Mouse (Mus musculus) kidney, adult 11 months (tissue): ENCODE results near the gene Pcyt1b.
A peak's percentile ranks its signal among the peaks of the same experiment; 100 is the strongest.

ENCODE experiments used
- DNase-seq: peaks from one replicate; pipeline ENCODE4 v3.0.0; 2022

Gene Pcyt1b

DNA sequence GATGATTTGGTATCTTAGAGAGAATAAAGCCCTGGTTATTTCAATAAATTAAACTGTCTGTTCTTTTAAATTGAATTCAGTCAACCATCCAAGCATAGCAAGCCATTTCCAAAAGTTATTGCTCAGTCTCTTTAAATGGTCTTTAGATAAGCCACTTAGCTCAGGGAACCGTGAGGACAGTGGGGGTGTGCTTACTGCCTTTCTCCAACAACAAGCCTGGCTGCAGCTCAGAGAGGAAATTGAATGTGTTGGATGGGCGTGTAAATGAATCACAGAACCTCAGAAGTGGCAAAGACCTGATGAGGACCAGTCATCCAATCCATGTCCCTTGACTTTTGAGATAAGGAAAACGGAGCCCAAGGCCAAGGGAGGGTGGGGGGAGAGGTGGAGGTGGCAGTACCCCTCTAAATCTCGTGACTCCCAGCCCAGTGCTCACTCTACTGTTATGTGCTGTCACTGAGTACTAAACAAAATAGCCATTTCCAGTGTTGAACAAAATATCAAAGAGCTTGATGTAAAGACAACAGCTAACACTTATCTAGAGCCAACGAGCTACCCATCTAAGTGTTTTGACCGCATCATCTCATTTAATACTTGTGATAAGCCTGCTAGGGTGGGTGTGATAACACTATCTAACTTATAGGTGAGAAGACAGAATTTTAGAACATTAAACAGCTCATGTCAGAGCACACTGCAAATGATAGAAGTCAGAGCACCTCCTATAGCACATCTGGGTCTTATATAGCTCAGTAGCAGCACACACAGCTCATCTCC lies 78.5 kb downstream of the Pcyt1b start:
- no peak for DNase-seq

DNA sequence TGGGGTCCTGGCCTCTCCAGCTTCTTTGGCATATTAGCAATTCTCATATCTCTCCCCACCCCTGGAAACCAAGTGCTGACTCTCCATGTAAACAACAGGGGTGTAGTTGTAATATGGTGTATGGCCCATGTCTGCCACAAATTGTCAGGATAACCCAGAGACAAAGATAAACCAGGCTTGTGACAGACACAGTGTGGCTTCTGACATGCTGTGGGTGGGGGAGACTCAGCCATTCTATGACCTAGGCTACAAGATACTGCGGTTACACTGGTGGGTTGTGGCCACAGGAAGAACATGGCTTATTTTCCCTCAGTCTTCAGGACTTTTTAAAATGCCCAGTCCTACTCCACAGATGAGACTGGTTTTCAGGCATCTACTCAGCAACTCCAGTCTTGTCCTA lies 94.5 kb downstream of the Pcyt1b start:
- DNase-seq, result no peak

DNA sequence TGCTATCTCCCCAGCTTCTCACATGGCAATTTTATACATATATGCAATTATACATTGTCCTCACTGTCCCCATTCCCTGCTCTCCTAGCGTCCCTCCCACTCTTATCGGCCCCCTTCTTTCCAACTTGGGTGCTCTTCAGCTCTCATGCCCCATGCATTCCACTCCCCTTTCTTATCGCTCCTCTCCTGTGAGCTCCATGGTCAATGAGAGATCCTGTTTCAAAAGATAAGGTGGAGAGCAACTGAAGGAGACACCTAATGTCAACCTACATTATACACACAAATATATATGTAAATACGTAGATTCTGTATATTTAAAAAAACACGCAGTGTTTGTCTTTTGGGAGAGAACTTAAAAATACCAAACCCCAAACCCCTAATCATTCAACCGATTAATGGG lies 95.9 kb downstream of the Pcyt1b start:
- DNase-seq, result no peak

DNA sequence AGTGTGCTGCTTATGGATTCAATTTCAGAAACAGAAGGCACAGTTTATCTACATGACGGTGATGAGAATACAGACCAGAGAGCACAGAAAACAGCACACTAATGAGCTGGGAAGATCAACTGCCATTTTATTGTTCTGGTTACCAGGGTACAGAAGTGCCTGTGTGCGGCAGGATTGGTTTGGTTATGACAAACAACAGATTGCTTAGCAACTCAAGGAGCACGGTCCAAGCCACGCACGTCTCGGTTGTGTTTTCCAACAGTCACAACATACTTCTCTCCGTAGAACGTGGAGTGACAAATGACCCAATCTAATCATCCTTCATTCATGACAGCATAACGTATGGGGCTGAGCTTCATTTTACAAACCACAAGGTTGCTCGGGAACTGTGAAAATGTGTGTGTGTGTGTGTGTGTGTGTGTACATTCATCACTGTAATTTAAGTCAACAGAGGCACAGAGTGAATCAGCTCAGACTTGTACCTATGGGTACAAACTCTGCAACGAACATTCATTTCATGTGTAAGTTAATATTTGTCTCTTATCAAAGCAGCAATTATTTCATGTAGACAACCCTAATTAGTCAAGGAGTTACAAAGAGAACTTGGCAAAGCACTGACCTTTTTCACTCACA lies 100.7 kb downstream of the Pcyt1b start:
- DNase-seq, result no peak

DNA sequence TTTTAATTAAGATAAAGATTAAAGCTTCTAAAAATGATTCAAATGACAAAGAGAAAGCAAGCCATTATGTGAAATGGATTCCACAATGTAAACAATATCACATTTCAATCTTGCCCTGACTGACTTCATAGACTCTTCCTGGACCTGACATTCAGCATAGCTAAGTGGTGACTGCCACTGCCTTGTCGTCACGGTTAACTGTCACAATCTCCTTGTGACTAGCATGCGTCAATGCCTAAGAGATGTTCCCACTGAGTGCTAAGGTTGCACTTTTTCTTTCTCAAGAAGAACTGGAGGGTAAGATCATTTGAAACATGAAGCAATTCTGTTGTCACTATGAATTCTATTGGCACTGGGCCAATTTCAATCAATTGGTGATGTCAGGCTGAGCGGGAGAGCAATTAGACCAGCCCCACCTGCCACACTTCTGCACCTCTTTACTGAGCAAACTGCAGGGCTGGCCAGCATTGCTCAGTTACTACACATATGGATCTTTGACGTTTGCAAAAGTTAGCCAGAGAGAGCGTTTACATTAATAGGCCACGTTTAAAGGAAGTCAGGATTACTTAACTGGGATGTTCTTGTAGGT lies 102.3 kb downstream of the Pcyt1b start:
- no peak for DNase-seq

DNA sequence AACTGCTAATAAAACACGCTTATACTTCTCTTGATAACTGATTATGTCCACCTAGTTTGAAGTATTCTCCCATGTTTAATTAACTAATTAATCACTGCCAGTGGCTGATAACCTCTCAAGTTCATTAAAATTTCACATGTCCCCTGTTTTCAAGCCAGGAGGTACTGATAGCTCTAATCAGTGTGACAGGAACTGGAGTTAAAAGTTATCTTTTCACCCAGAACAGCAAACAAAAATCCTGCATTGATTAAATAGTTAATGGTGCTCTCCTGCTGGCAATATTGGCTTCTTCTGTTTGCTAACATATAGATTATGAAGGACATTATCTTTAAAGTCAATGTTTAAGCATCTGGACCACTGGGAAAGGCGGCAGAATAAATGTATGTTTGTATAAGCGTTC lies 106.1 kb downstream of the Pcyt1b start:
- DNase-seq, result no peak

DNA sequence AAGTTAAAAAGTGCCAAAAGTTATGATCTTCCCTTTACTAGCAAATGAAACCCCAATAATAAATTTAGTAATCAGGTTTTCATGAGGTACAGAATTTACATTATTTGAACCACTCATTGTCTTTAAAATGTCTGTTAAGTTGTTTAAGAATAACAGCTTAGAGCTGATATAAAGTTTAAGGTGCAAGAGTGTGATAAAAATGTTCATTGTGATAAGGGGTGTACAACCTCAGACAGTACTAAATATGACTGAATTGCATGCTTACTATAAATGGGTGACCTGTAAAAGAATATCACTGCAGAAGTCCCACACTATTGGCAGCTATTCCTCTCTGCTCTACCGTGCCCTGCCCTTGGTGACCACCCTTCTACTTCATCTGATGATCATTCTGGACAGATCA lies 134.9 kb downstream of the Pcyt1b start:
- DNase-seq, result no peak

DNA sequence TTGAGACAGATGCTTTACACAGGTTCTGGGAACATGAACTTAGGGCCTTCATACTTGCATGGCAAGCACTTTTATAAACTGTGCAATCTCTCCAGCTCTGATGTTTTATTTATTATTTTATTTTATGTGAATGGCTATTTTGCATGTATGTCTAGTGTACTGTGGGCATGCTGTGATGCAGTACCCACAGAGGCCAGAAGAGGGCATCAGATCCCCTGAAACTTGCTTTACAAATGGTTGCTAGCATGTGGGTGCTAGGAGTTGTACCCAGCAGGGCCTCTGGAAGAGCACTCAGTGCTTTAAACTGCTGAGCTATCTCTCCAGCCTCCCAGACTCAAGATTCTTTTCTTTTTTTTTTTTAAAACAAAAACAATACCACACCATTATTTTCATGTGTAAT lies 138.5 kb downstream of the Pcyt1b start:
- DNase-seq, result peak; percentile 16
